Mouse (Mus musculus) embryonic fibroblast, embryonic 13.5 days (primary cell): ENCODE measurements around the gene Dnah7c. TPM values are rescaled to one million over a fixed set of nuclear protein-coding genes. Genes with fewer than 3 reads are reported as not detected.
"Not testable (repeated sequence)": the region's sequence is repeated elsewhere in the genome, so short reads cannot be mapped to it uniquely, and the experiment has no call there.

Experiments used
- H3K27ac ChIP-seq: 2 replicates; pipeline ENCODE4 v1.5.1; 2012; ENCODE audit warnings: low read length, control low read depth, inconsistent platforms; ENCODE audit not compliant: insufficient read depth
- H3K4me1 ChIP-seq: 2 replicates; pipeline ENCODE4 v1.6.1; 2011; ENCODE audit warnings: low read length; ENCODE audit not compliant: control insufficient read depth, insufficient read depth
- H3K4me3 ChIP-seq: 2 replicates; pipeline ENCODE4 v1.5.1; 2011; ENCODE audit warnings: mild to moderate bottlenecking, control low read depth, low read length; ENCODE audit not compliant: insufficient read depth
- CTCF ChIP-seq: IDR thresholded peaks from 2 replicates; pipeline ENCODE4 v1.5.1; 2011; ENCODE audit warnings: mild to moderate bottlenecking, control low read depth, low read length, moderate library complexity, borderline replicate concordance; ENCODE audit not compliant: insufficient read depth
- POLR2A ChIP-seq: IDR thresholded peaks from 2 replicates; pipeline ENCODE4 v1.6.1; 2011; ENCODE audit warnings: low read depth, mild to moderate bottlenecking, control low read depth, low read length, moderate library complexity
- polyA plus RNA-seq: library from polyadenylated mRNA; stranded (reverse); fragments of >200 nt; gene quantifications from 2 replicates; pipeline ENCODE4 v1.2.4, GENCODE M21; 2011; ENCODE audit warnings: low read depth; ENCODE audit not compliant: missing spikeins, insufficient read length

The Dnah7c gene
- polyA plus RNA-seq, 1 experiment, result 0.65 TPM

GRCm38 (mm10) chr1:46770077-46770695 is 344.8 kb downstream of the Dnah7c start:
- not testable (repeated sequence) for H3K4me1 ChIP-seq, H3K4me3 ChIP-seq, H3K27ac ChIP-seq

- not testable (repeated sequence) for H3K27ac ChIP-seq, H3K4me3 ChIP-seq, H3K4me1 ChIP-seq
Measured at GRCm38 (mm10) chr1:46782227-46782626, 356.8 kb downstream of the Dnah7c start.

- no peaks in the 10 kb centered on the region for H3K4me1 ChIP-seq
- H3K27ac ChIP-seq, result no peak overlapping the region
- TF ChIP-seq CTCF (no peak), POLR2A (no peak)
- H3K4me3 ChIP-seq, result no peak overlapping the region
Measured at GRCm38 (mm10) chr1:46805074-46805473, 379.7 kb downstream of the Dnah7c start.

GRCm38 (mm10) chr1:46808630-46809029 is 383.2 kb downstream of the Dnah7c start:
- H3K27ac ChIP-seq, H3K4me3 ChIP-seq, H3K4me1 ChIP-seq: not testable (repeated sequence)

- TF ChIP-seq POLR2A (no peak), CTCF (no peak)
- Histone ChIP-seq H3K4me1 (no peaks in the 10 kb centered on the region), H3K27ac (no peak overlapping the region), H3K4me3 (no peak overlapping the region)
Measured at GRCm38 (mm10) chr1:46817934-46818333, 392.5 kb downstream of the Dnah7c start.

- Histone ChIP-seq H3K27ac (no peak overlapping the region), H3K4me1 (no peaks in the 10 kb centered on the region), H3K4me3 (no peak overlapping the region)
- TF ChIP-seq CTCF (no peak), POLR2A (no peak)
Measured at GRCm38 (mm10) chr1:46822256-46822972, 397.0 kb downstream of the Dnah7c start.

GRCm38 (mm10) chr1:46830066-46830843 is 404.9 kb downstream of the Dnah7c start:
- no peak overlapping the region for H3K4me3 ChIP-seq
- H3K27ac ChIP-seq, result no peak overlapping the region
- TF ChIP-seq POLR2A (no peak), CTCF (no peak)

GRCm38 (mm10) chr1:46831927-46832326 is 406.5 kb downstream of the Dnah7c start:
- no peak for TF ChIP-seq POLR2A
- TF ChIP-seq CTCF, result no peak
- no peaks in the 10 kb centered on the region for H3K4me1 ChIP-seq
- no peak overlapping the region for H3K27ac ChIP-seq
- H3K4me3 ChIP-seq, result no peak overlapping the region

More at GRCm38 (mm10) chr1:46830066-46830843, 404.9 kb downstream of the Dnah7c start:
- H3K4me1 ChIP-seq, result no peaks in the 10 kb centered on the region

- H3K4me1 ChIP-seq, result no peaks in the 10 kb centered on the region
- no peak overlapping the region for H3K27ac ChIP-seq
- TF ChIP-seq CTCF (no peak), POLR2A (no peak)
- H3K4me3 ChIP-seq, result no peak overlapping the region
Measured at GRCm38 (mm10) chr1:46843406-46843805, 418.0 kb downstream of the Dnah7c start.

- TF ChIP-seq POLR2A (no peak), CTCF (no peak)
- no peaks in the 10 kb centered on the region for H3K4me1 ChIP-seq
- H3K4me3 ChIP-seq, result no peak overlapping the region
- no peak overlapping the region for H3K27ac ChIP-seq
Measured at GRCm38 (mm10) chr1:46844281-46844680, 418.9 kb downstream of the Dnah7c start.
